Mouse (Mus musculus) layer of hippocampus, adult 2 months (tissue): ENCODE measurements around the gene Fam193a. TPM values are rescaled to one million over a fixed set of nuclear protein-coding genes. Genes with fewer than 3 reads are reported as not detected.
A peak's percentile ranks its signal among the peaks of the same experiment; 100 is the strongest.

Source experiments
- DNase-seq, 2 experiments: peaks; one replicate each; pipeline ENCODE4 v3.0.0; 2022; ENCODE audit warnings: low spot score in 2 of 2
- H3K27ac ChIP-seq: fragments of 200-600 bp; 2 replicates; pipeline ENCODE4 v1.8.1; 2022
- H3K4me3 ChIP-seq: fragments of 200-600 bp; 2 replicates; pipeline ENCODE4 v1.8.1; 2022; ENCODE audit warnings: mild to moderate bottlenecking
- CTCF ChIP-seq: fragments of 200-600 bp; conservative IDR thresholded peaks from 2 replicates; pipeline ENCODE4 v1.8.1; 2022; ENCODE audit warnings: antibody characterized with exemption, mild to moderate bottlenecking, moderate library complexity
- total RNA-seq, 2 experiments: library from RNA; stranded (reverse); gene quantifications; 2 replicates each; pipeline ENCODE4 v1.2.3; 2021

Fam193a gene
- total RNA-seq, 2 experiments from 2014 or later, result 42.6 to 46.4 TPM

DNA sequence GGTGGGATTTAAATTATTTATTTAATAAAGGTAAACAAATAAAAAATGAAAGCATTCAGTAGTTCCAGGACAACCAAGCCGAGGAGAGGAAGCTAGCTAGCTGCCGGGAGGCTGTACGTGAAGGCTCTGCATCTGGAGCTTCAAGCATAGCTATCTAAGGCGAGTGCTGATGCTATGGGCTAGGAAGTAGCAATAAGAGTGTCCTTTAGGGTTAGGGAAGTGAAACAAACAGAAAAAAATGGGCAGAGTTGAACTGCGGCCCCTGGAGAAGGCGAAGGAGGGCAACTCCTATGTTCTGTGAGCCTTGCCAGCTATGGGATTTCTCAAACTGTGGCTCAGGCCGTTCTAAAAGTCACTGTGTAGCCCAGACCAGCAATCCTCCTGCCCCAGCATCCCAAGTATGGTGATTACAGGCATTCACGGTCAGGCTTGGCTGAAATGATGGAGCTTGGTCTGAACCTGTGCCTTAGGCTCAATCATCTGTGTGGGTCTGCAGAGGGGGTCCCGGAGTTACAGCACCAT, 149.7 kb downstream of the Fam193a start:
- no peak overlapping the region for H3K4me3 ChIP-seq
- TF ChIP-seq CTCF, result no peak
- H3K27ac ChIP-seq, result no peak overlapping the region
- no peak for DNase-seq

GRCm38 (mm10) chr5:34520458-34521209, 150.9 kb downstream of the Fam193a start:
- no peak for TF ChIP-seq CTCF
- Histone ChIP-seq H3K4me3 (no peak overlapping the region), H3K27ac (no peak overlapping the region)
- no peak for DNase-seq

GRCm38 (mm10) chr5:34521337-34521736, 151.6 kb downstream of the Fam193a start:
- DNase-seq, result no peak
- H3K27ac ChIP-seq, result no peak overlapping the region
- H3K4me3 ChIP-seq, result no peak overlapping the region
- TF ChIP-seq CTCF, result no peak

- no peak for DNase-seq
- TF ChIP-seq CTCF, result peak; percentile 48
- no peak overlapping the region for H3K4me3 ChIP-seq
- no peak overlapping the region for H3K27ac ChIP-seq
Measured at GRCm38 (mm10) chr5:34523958-34524485, 154.3 kb downstream of the Fam193a start.

DNA sequence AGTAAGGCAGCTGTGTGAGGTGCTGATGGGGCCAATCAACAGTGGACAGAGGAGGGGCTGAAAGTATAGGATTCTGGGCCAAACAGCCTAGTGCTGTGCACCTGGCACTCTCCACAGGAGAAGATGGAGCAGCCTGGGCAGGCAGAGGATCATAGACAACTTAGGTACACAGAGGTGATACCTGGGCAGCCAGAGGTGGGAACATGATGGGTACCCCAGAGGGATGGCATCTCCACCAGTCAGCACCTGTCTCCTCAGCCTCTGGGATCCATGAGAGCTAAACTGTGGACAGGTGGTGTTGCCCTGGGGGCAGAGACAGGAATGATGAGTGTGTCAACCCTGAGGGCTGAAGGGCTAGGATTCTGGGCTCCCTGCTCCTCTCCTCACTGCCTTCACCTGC, 154.8 kb downstream of the Fam193a start:
- no peak for DNase-seq
- Histone ChIP-seq H3K4me3 (no peak overlapping the region), H3K27ac (no peak overlapping the region)
- no peak for TF ChIP-seq CTCF

DNA sequence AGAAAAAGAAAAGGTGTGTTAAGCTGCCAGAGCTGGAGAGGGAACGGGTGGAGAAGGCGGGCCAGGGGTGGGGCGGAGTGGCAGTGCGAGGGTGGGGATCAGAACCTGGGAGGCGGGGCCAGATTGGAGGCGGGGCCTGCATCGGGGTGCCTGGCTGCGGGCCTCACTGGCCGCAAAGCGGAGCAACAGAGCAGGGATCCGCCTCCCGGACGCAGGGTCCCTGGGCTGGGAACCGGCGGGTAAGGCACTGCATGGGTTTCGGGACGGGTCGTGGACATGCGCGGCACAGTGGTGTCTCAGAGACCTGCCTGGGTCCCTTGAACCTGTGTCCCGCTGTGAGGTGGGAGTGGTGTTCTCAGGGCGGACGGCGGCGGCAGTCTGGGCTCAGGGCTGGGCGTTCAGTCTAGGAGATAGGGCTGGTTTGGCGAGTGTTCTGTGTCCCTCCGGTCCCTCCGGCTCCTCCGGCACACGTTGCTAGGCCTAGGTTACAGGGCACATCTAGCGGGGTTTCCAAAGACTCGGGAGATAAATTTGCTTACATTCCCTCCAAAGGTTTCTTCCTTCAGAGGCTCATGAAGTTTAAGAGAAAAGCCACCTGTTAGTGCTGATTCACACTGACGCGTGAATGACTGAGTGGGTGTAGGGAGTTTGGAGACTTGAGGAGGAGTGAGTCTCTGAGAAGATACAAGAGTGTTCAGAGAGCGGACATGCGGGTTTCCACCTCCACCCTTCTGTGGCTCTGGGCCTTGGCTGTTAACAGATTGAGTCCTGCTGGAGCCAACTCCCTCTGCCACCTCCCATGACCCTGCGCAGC, 156.1 kb downstream of the Fam193a start, which contains the start of gene Sh3bp2:
Sh3bp2 (plus strand) TSS at position 176 of the 814 bp plus-strand sequence.
- Histone ChIP-seq H3K27ac (peak within 1 kb of the TSS; percentile 60), H3K4me3 (peak within 1 kb of the TSS; percentile 63)
- peak; percentile 85 to 87 for DNase-seq
- peak; percentile 43 for TF ChIP-seq CTCF

GRCm38 (mm10) chr5:34526477-34526775, 156.7 kb downstream of the Fam193a start:
- no peak for DNase-seq
- Histone ChIP-seq H3K27ac (no peak overlapping the region), H3K4me3 (peak overlapping the region; percentile 63; the same call in 1 of the 2 replicates)
- no peak for TF ChIP-seq CTCF

GRCm38 (mm10) chr5:34527352-34527751, 157.6 kb downstream of the Fam193a start:
- no peak overlapping the region for H3K27ac ChIP-seq
- TF ChIP-seq CTCF, result no peak
- no peak for DNase-seq
- no peak overlapping the region for H3K4me3 ChIP-seq

DNA sequence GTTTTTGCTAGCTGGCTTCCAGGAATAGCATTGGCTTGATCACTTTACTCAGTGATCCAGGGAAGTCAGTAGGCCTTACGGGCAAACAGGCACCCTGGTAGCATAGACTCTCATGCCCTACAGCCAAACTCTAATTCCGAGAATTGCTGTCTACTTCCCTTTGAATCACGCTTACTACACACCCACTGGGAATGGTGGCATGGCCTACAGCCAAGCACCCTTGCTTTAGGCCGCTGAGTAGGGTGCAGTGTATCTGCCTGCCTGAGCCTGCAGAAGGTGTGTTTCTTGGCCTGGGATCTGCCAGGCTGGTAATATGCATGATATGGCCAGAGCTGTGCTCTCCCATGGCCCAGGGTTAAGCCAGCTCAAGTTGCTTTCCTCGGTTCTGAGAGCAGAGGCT, 159.0 kb downstream of the Fam193a start:
- H3K4me3 ChIP-seq, result no peak overlapping the region
- no peak overlapping the region for H3K27ac ChIP-seq
- TF ChIP-seq CTCF, result no peak
- no peak for DNase-seq

DNA sequence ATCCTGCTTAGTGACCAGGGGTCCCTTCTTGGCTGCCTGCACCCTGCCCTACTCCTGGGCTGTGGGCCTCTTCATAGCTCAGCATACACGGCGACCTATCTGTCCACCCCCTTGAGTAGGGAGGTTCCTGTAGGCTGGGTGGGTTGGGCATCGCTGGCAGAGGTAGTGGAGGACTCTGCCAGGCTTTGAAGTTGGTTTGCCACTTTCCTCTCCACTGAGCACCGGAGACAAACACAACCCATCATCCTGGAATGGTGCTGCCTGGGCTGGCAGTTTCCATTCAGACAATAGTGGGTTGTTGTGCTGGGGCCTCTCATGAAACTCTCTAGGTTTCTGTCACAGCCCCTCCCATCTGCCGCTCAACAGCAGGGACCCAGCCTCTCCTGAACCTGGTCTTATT, 160.4 kb downstream of the Fam193a start:
- Histone ChIP-seq H3K27ac (peak overlapping the region; percentile 32; the same call in 1 of the 2 replicates), H3K4me3 (no peak overlapping the region)
- no peak for DNase-seq
- no peak for TF ChIP-seq CTCF

GRCm38 (mm10) chr5:34530687-34531086, 161.0 kb downstream of the Fam193a start:
- Histone ChIP-seq H3K27ac (0 out of 2 replicates have a peak overlapping the region, but pooled peaks have one; percentile 25), H3K4me3 (no peak overlapping the region)
- DNase-seq, result no peak
- no peak for TF ChIP-seq CTCF

DNA sequence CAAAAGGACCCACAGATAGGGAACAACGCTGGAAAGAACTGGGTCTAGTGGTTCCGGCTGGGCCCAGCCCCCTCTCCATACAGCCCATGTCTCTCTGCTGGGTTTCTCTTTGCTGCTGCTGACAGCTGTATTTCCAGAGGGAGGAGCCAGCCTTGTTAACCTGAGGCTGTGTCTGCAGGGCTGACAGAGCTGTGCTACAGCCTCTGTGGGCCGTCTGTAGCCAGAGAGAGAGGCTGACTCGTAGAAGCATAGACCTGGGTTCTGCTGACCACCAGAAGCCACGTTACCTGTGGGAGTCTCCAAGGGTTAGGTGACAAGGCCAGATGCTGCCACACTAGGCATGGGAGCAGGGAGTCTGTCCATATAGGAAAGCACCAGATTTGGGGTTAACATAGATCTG, 163.3 kb downstream of the Fam193a start:
- Histone ChIP-seq H3K27ac (peak overlapping the region; percentile 18; the same call in 1 of the 2 replicates), H3K4me3 (no peak overlapping the region)
- no peak for TF ChIP-seq CTCF
- DNase-seq, result no peak

GRCm38 (mm10) chr5:34533820-34534219, 164.1 kb downstream of the Fam193a start:
- H3K27ac ChIP-seq, result peak overlapping the region; percentile 55; the same call in 1 of the 2 replicates
- peak in 1 of 2 experiments; percentile 29 for DNase-seq
- TF ChIP-seq CTCF, result no peak
- H3K4me3 ChIP-seq, result no peak overlapping the region
